Mouse (Mus musculus): ENCODE measurements around the gene Afdn.

Afdn gene

GRCm38 (mm10) chr17:13735803-13736282, 24.5 kb upstream of the Afdn start:
- in situ Hi-C loops (cut with MboI; ENCODE audit: low pct_unique_long_range_greater_than_20kb in 1 of 2, low sequenced_read_pairs in 2 of 2, unreplicated experiment in 1 of 2) = no loop called here

- in situ Hi-C loops (cut with MboI; ENCODE audit: low pct_unique_long_range_greater_than_20kb in 1 of 2, low sequenced_read_pairs in 2 of 2, unreplicated experiment in 1 of 2) = no loop called here
These were observed 23.0 kb upstream of the Afdn start for GRCm38 (mm10) chr17:13737336-13737735.

- in situ Hi-C loops (cut with MboI; ENCODE audit: low pct_unique_long_range_greater_than_20kb in 1 of 2, low sequenced_read_pairs in 2 of 2, unreplicated experiment in 1 of 2) = no loop called here
These were observed 22.1 kb upstream of the Afdn start for GRCm38 (mm10) chr17:13738121-13738776.

- in situ Hi-C loops (cut with MboI; ENCODE audit: low pct_unique_long_range_greater_than_20kb in 1 of 2, low sequenced_read_pairs in 2 of 2, unreplicated experiment in 1 of 2) = no loop called here
These were observed 21.4 kb upstream of the Afdn start for GRCm38 (mm10) chr17:13738916-13739315.

GRCm38 (mm10) chr17:13739981-13740380, 20.4 kb upstream of the Afdn start:
- in situ Hi-C loops (cut with MboI; ENCODE audit: low pct_unique_long_range_greater_than_20kb in 1 of 2, low sequenced_read_pairs in 2 of 2, unreplicated experiment in 1 of 2) = no loop called here

- in situ Hi-C loops (cut with MboI; ENCODE audit: low pct_unique_long_range_greater_than_20kb in 1 of 2, low sequenced_read_pairs in 2 of 2, unreplicated experiment in 1 of 2) = no loop called here
These were observed 19.5 kb upstream of the Afdn start for GRCm38 (mm10) chr17:13740796-13741195.

- in situ Hi-C loops (cut with MboI; ENCODE audit: low pct_unique_long_range_greater_than_20kb in 1 of 2, low sequenced_read_pairs in 2 of 2, unreplicated experiment in 1 of 2) = no loop called here
These were observed 18.7 kb upstream of the Afdn start for GRCm38 (mm10) chr17:13741611-13742010.

- in situ Hi-C loops (cut with MboI; ENCODE audit: low pct_unique_long_range_greater_than_20kb in 1 of 2, low sequenced_read_pairs in 2 of 2, unreplicated experiment in 1 of 2) = no loop called here
These were observed 18.0 kb upstream of the Afdn start for GRCm38 (mm10) chr17:13742334-13742733.

GRCm38 (mm10) chr17:13742941-13743708, 17.2 kb upstream of the Afdn start:
- in situ Hi-C loops (cut with MboI; ENCODE audit: low pct_unique_long_range_greater_than_20kb in 1 of 2, low sequenced_read_pairs in 2 of 2, unreplicated experiment in 1 of 2) = no loop called here

GRCm38 (mm10) chr17:13743709-13744079, 16.6 kb upstream of the Afdn start:
- in situ Hi-C loops (cut with MboI; ENCODE audit: low pct_unique_long_range_greater_than_20kb in 1 of 2, low sequenced_read_pairs in 2 of 2, unreplicated experiment in 1 of 2) = no loop called here

- in situ Hi-C loops (cut with MboI; ENCODE audit: low pct_unique_long_range_greater_than_20kb in 1 of 2, low sequenced_read_pairs in 2 of 2, unreplicated experiment in 1 of 2) = no loop called here
These were observed 16.1 kb upstream of the Afdn start for GRCm38 (mm10) chr17:13744219-13744618.

GRCm38 (mm10) chr17:13744824-13745223, 15.5 kb upstream of the Afdn start:
- in situ Hi-C loops (cut with MboI; ENCODE audit: low pct_unique_long_range_greater_than_20kb in 1 of 2, low sequenced_read_pairs in 2 of 2, unreplicated experiment in 1 of 2) = no loop called here

- in situ Hi-C loops (cut with MboI; ENCODE audit: low pct_unique_long_range_greater_than_20kb in 1 of 2, low sequenced_read_pairs in 2 of 2, unreplicated experiment in 1 of 2) = no loop called here
These were observed 15.0 kb upstream of the Afdn start for GRCm38 (mm10) chr17:13745373-13745772.

GRCm38 (mm10) chr17:13746330-13746729, 14.0 kb upstream of the Afdn start:
- in situ Hi-C loops (cut with MboI; ENCODE audit: low pct_unique_long_range_greater_than_20kb in 1 of 2, low sequenced_read_pairs in 2 of 2, unreplicated experiment in 1 of 2) = no loop called here

- in situ Hi-C loops (cut with MboI; ENCODE audit: low pct_unique_long_range_greater_than_20kb in 1 of 2, low sequenced_read_pairs in 2 of 2, unreplicated experiment in 1 of 2) = no loop called here
These were observed 12.7 kb upstream of the Afdn start for GRCm38 (mm10) chr17:13747681-13748080.

GRCm38 (mm10) chr17:13749027-13749426, 11.3 kb upstream of the Afdn start:
- in situ Hi-C loops (cut with MboI; ENCODE audit: low pct_unique_long_range_greater_than_20kb in 1 of 2, low sequenced_read_pairs in 2 of 2, unreplicated experiment in 1 of 2) = no loop called here

GRCm38 (mm10) chr17:13753918-13754317, 6.4 kb upstream of the Afdn start:
- in situ Hi-C loops (cut with MboI; ENCODE audit: low pct_unique_long_range_greater_than_20kb in 1 of 2, low sequenced_read_pairs in 2 of 2, unreplicated experiment in 1 of 2) = no loop called here

GRCm38 (mm10) chr17:13754940-13755339, 5.4 kb upstream of the Afdn start:
- in situ Hi-C loops (cut with MboI; ENCODE audit: low pct_unique_long_range_greater_than_20kb in 1 of 2, low sequenced_read_pairs in 2 of 2, unreplicated experiment in 1 of 2) = loop anchor here in 1 of 2 experiments (5.0 kb wide), 1 partner anchor 73 kb away; no protein-coding TSS in a partner anchor

GRCm38 (mm10) chr17:13758586-13758985, 1.8 kb upstream of the Afdn start:
- in situ Hi-C loops (cut with MboI; ENCODE audit: low pct_unique_long_range_greater_than_20kb in 1 of 2, low sequenced_read_pairs in 2 of 2, unreplicated experiment in 1 of 2) = loop anchor here in 1 of 2 experiments (5.0 kb wide), 1 partner anchor 76 kb away; no protein-coding TSS in a partner anchor
